Mouse (Mus musculus): ENCODE measurements around the gene Dlx2. TPM values are rescaled to one million over a fixed set of nuclear protein-coding genes. Genes with fewer than 3 reads are reported as not detected.

Gene Dlx2
- total RNA-seq, 2 experiments from 2014 or later, result not detected

DNA sequence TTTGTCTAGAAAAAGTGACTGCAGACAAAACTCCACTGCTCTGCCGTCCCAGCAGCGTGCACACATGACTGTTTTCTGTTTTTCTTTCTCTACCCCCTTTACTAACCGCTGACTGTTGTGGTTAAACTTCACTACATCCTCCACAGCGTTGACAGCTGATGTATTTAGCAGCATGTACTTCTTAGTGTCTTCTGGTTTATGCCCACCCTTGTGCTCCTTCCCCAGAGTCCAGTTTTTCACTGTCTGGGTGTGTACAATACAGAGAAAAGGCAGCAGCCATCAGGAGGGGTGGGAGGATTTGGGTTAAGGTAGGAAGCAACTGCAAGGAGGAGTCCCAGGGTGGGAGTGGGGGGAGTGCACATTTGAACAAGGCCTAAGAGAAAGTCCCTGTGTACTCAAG, 23.7 kb downstream of the Dlx2 start:
- intact Hi-C loops (cut with DNase I), result no loop called here
- H3K4me3 ChIP-seq, result no peak overlapping the region
- TF ChIP-seq CTCF (IDR thresholded peaks at IDR 0.05), result no peak
- H3K27ac ChIP-seq, result no peak overlapping the region
- no peak for DNase-seq

GRCm38 (mm10) chr2:71517466-71518099, 29.0 kb downstream of the Dlx2 start:
- Histone ChIP-seq H3K4me3 (no peak overlapping the region), H3K27ac (no peak overlapping the region)
- DNase-seq, result no peak
- TF ChIP-seq CTCF (IDR thresholded peaks at IDR 0.05), result no peak
- intact Hi-C loops (cut with DNase I), result no loop called here

GRCm38 (mm10) chr2:71516995-71517394, 29.6 kb downstream of the Dlx2 start:
- intact Hi-C loops (cut with DNase I), result no loop called here
- Histone ChIP-seq H3K27ac (no peak overlapping the region), H3K4me3 (no peak overlapping the region)
- TF ChIP-seq CTCF (IDR thresholded peaks at IDR 0.05), result no peak
- DNase-seq, result no peak

DNA sequence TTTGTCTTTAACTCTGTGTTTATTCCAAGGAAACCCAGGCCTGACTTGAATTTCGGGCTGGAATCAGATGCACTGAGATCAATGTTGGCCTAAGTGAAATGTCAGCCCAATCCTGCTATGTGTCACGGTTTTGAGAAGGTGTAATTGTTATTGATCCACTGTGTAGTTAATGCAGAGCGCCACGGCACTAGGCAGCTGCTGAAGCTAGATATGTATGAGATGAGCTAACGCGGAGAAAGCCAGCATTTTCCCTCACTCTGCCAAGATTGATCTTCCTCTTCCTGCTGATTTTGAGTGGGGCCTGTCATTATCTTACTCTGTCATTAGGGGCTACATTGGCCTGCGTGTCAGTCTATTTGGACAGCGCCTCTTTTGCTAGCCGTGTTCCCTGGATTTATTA, 34.2 kb downstream of the Dlx2 start:
- no peak for TF ChIP-seq CTCF (IDR thresholded peaks at IDR 0.05)
- H3K27ac ChIP-seq, result no peak overlapping the region
- intact Hi-C loops (cut with DNase I), result no loop called here
- no peak for DNase-seq
- no peak overlapping the region for H3K4me3 ChIP-seq

DNA sequence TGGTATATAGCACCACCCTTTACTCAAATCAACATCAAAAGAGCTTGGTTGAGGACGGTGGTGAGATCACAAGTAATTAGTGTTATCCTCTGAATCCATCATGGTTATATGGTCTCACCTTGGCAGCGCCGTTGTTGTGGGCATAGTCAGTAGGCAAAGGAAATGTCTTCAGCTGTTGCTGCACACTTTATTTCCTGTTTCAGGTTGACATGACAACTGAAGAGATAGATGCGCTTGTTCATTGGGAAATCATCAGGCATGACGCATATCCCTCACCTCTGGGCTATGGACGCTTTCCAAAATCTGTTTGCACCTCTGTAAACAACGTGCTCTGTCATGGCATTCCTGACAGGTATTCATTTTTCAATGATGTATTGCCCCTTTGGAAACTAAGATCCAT, 35.3 kb downstream of the Dlx2 start:
- intact Hi-C loops (cut with DNase I), result no loop called here
- DNase-seq, result no peak
- H3K4me3 ChIP-seq, result no peak overlapping the region
- no peak overlapping the region for H3K27ac ChIP-seq
- no peak for TF ChIP-seq CTCF (IDR thresholded peaks at IDR 0.05)

GRCm38 (mm10) chr2:71504852-71505251, 41.7 kb downstream of the Dlx2 start:
- Histone ChIP-seq H3K27ac (no peak overlapping the region), H3K4me3 (no peak overlapping the region)
- no peak for DNase-seq
- intact Hi-C loops (cut with DNase I), result no loop called here
- TF ChIP-seq CTCF (IDR thresholded peaks at IDR 0.05), result no peak

GRCm38 (mm10) chr2:71499276-71500230, 47.0 kb downstream of the Dlx2 start:
- TF ChIP-seq CTCF (IDR thresholded peaks at IDR 0.05), result no peak
- intact Hi-C loops (cut with DNase I), result no loop called here
- no peak for DNase-seq
- Histone ChIP-seq H3K4me3 (no peak overlapping the region), H3K27ac (no peak overlapping the region)

- TF ChIP-seq CTCF (IDR thresholded peaks at IDR 0.05), result no peak
- no peak for DNase-seq
- intact Hi-C loops (cut with DNase I), result no loop called here
- Histone ChIP-seq H3K4me3 (no peak overlapping the region), H3K27ac (no peak overlapping the region)
These were observed 49.4 kb downstream of the Dlx2 start for GRCm38 (mm10) chr2:71497175-71497574.

DNA sequence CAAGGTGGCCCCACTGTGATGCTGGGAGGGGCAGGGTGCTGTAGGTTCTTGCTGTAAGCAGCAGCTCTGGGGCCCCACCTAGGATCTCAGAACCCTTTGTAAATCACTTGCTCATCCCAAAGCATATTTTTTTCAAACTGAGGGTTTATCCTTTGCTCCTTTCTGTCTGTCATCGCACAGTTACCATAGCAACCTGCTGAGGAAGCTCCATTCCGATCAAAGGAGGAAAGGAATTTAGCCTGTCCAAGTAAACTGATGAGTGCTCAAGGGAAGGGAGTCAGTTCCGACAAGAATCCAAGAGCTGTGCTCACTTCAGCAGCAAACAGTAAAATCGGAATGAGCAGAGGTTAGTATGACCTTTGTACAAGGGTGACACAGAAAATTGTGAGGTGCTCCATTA, 51.6 kb downstream of the Dlx2 start:
- intact Hi-C loops (cut with DNase I), result no loop called here
- no peak for TF ChIP-seq CTCF (IDR thresholded peaks at IDR 0.05)
- H3K4me3 ChIP-seq, result no peak overlapping the region
- no peak overlapping the region for H3K27ac ChIP-seq
- no peak for DNase-seq

DNA sequence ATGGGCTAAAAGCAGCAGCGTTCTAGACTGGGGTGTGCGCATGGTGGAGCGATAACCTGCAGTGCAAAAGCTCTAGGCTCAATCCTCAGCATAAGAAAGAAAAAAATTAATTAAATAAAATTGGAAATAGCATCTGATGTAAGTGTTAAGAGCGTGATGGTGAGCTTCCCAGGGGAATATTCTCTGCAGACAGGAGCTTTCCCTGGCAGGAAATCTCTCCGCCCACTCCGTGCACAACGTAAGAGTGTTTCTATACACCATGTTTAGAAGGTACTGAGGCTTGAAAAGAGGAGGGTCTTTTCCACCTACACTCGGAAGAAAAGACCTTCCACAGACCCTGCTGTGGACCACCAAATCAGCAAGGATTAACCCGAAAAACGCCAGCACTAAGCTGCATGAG, 52.1 kb downstream of the Dlx2 start:
- no peak for DNase-seq
- H3K27ac ChIP-seq, result no peak overlapping the region
- no peak for TF ChIP-seq CTCF (IDR thresholded peaks at IDR 0.05)
- intact Hi-C loops (cut with DNase I), result no loop called here
- H3K4me3 ChIP-seq, result no peak overlapping the region

Other genes with a start within 250 kb of the Dlx2 start
- 100 to 1,000 TPM; 344 to 471 TPM for gene Slc25a12, start 179.0 kb downstream of the Dlx2 start, total RNA-seq (2021)
- gene Hat1, start 157.8 kb downstream of the Dlx2 start, total RNA-seq (2021), result 10 to 100 TPM; 18.0 to 21.3 TPM
- 10 to 100 TPM; 29.0 to 32.8 TPM for gene Metap1d, start 93.5 kb downstream of the Dlx2 start, total RNA-seq (2021)
- under 1 TPM in 1 of 2 experiments, not detected in 1; 0.11 TPM for gene Dlx1, start 18.6 kb downstream of the Dlx2 start, total RNA-seq (2021)
- gene Itga6, start 198.9 kb upstream of the Dlx2 start, total RNA-seq (2021), result 10 to 100 TPM; 13.1 to 21.8 TPM